Mouse (Mus musculus) myocyte (in vitro differentiated cells): Measurements from ENCODE around the gene Phf12. TPM values are rescaled to one million over a fixed set of nuclear protein-coding genes. Genes with fewer than 3 reads are reported as not detected.
"Not testable (repeated sequence)": the region's sequence is repeated elsewhere in the genome, so short reads cannot be mapped to it uniquely, and the experiment has no call there.

Source experiments
- H3K27me3 ChIP-seq: one replicate; pipeline ENCODE4 v1.6.1; 2011; ENCODE audit not compliant: control insufficient read depth, insufficient read depth, insufficient read length
- H3K36me3 ChIP-seq: one replicate; pipeline ENCODE4 v1.6.1; 2011; ENCODE audit not compliant: control insufficient read depth, insufficient read depth
- H3K4me2 ChIP-seq: one replicate; pipeline ENCODE4 v1.6.1; 2011; ENCODE audit warnings: low read depth, control low read depth
- H3K4me3 ChIP-seq: one replicate; pipeline ENCODE4 v1.5.1; 2011; ENCODE audit warnings: mild to moderate bottlenecking, control low read depth, moderate library complexity
- H3K79me2 ChIP-seq: one replicate; pipeline ENCODE4 v1.6.1; 2011; ENCODE audit not compliant: control insufficient read depth, insufficient read depth
- H3ac ChIP-seq: one replicate; pipeline ENCODE4 v1.6.1; 2011; ENCODE audit not compliant: control insufficient read depth, insufficient read length
- CEBPB ChIP-seq: IDR thresholded peaks from 2 replicates; pipeline ENCODE4 v1.6.1; 2011; ENCODE audit warnings: mild to moderate bottlenecking, moderate library complexity; ENCODE audit not compliant: poor library complexity, insufficient read depth, severe bottlenecking
- E2F4 ChIP-seq: IDR thresholded peaks from one replicate; pipeline ENCODE4 v1.6.1; 2011; ENCODE audit warnings: mild to moderate bottlenecking, control low read depth, moderate library complexity; ENCODE audit not compliant: insufficient read depth
- MAX ChIP-seq: IDR thresholded peaks from one replicate; pipeline ENCODE4 v1.6.1; 2011; ENCODE audit warnings: low read depth, mild to moderate bottlenecking, control low read depth
- MYOD1 ChIP-seq, 3 experiments: IDR thresholded peaks; one replicate each; pipeline ENCODE4 v1.6.1; 2011; ENCODE audit warnings: control low read depth in 2 of 3, low read depth in 2 of 3, mild to moderate bottlenecking in 2 of 3, moderate library complexity in 1 of 3; ENCODE audit not compliant: insufficient read length in 2 of 3, control insufficient read depth in 1 of 3
- MYOG ChIP-seq, 3 experiments: IDR thresholded peaks; one replicate each; pipeline ENCODE4 v1.6.1; 2011; ENCODE audit warnings: control low read depth in 2 of 3, low read depth in 2 of 3, mild to moderate bottlenecking in 2 of 3; ENCODE audit not compliant: insufficient read length in 2 of 3, control insufficient read depth in 1 of 3, insufficient read depth in 1 of 3
- POLR2A ChIP-seq: IDR thresholded peaks from one replicate; pipeline ENCODE4 v1.6.1; 2011; ENCODE audit warnings: low read depth, mild to moderate bottlenecking, control low read depth, moderate library complexity; ENCODE audit not compliant: insufficient read length
- POLR2AphosphoS2 ChIP-seq: IDR thresholded peaks from one replicate; pipeline ENCODE4 v1.6.1; 2011; ENCODE audit warnings: low read depth, control low read depth; ENCODE audit not compliant: insufficient read length
- REST ChIP-seq: IDR thresholded peaks from one replicate; pipeline ENCODE4 v1.6.1; 2011; ENCODE audit warnings: mild to moderate bottlenecking, control low read depth, moderate library complexity; ENCODE audit not compliant: insufficient read depth, insufficient read length
- SRF ChIP-seq: IDR thresholded peaks from one replicate; pipeline ENCODE4 v1.6.1; 2011; ENCODE audit warnings: low read depth; ENCODE audit not compliant: control insufficient read depth, insufficient read length
- TCF12 ChIP-seq: IDR thresholded peaks from one replicate; pipeline ENCODE4 v1.6.1; 2011; ENCODE audit warnings: mild to moderate bottlenecking, control low read depth; ENCODE audit not compliant: poor library complexity, insufficient read depth, severe bottlenecking
- TCF3 ChIP-seq: IDR thresholded peaks from one replicate; pipeline ENCODE4 v1.6.1; 2011; ENCODE audit warnings: low read depth, control low read depth; ENCODE audit not compliant: insufficient read length
- USF1 ChIP-seq: IDR thresholded peaks from one replicate; pipeline ENCODE4 v1.6.1; 2011; ENCODE audit warnings: low read depth, mild to moderate bottlenecking, control low read depth, moderate library complexity
- polyA plus RNA-seq: library from polyadenylated mRNA; unstranded; fragments of >200 nt; fragmentation: generic; extraction: Trizol; gene quantifications from one replicate; pipeline ENCODE4 v1.2.1, GENCODE M21; 2012; ENCODE audit warnings: missing spikeins

The Phf12 gene
- polyA plus RNA-seq, 1 experiment: 22.2 TPM

GRCm38 (mm10) chr11:78033931-78034617, 51.5 kb downstream of the Phf12 start:
- TF ChIP-seq REST (no peak), USF1 (no peak)
- H3K4me3 ChIP-seq: no peak overlapping the region
- H3K36me3 ChIP-seq: no peaks in the 10 kb centered on the region
- no peaks in the 10 kb centered on the region for H3K27me3 ChIP-seq
- peaks cover 12% of the 10 kb centered on the region for H3K79me2 ChIP-seq
- H3ac ChIP-seq: no peak overlapping the region
- no peak overlapping the region for H3K4me2 ChIP-seq

DNA sequence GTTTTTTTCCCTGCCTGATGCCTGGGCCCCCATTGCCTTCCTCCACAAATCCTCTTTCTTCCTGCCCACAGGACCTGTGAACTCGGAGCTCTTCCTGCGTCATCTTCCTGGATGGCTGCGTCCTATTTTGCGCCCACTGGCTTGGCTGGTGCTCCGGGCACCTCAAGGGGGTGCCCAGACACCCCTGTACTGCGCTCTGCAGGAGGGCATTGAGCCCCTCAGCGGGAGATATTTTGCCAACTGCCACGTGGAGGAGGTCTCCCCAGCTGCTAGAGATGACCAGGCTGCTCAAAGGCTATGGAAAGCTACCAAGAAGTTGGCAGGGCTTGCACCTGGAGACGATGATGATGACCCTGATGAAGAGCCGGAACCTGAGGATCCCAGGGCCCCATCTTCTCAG, 54.2 kb downstream of the Phf12 start:
- H3K4me2 ChIP-seq: no peak overlapping the region
- no peaks in the 10 kb centered on the region for H3K36me3 ChIP-seq
- no peaks in the 10 kb centered on the region for H3K27me3 ChIP-seq
- no peak for TF ChIP-seq POLR2AphosphoS2
- TF ChIP-seq REST: no peak
- no peak for TF ChIP-seq POLR2A
- TF ChIP-seq MAX: no peak
- TF ChIP-seq E2F4: no peak
- TF ChIP-seq TCF3: no peak
- TF ChIP-seq MYOD1 (IDR thresholded peaks at IDR 0.05; ENCODE audit: control insufficient read depth in 1 of 3, insufficient read length in 2 of 3, low read depth in 2 of 3): no peak
- no peak overlapping the region for H3ac ChIP-seq
- peaks cover 15% of the 10 kb centered on the region for H3K79me2 ChIP-seq
- H3K4me3 ChIP-seq: peak overlapping the region; percentile 69

GRCm38 (mm10) chr11:78037831-78038752, 55.5 kb downstream of the Phf12 start, which contains the start of gene Flot2:
Flot2 (plus strand) TSS chr11:78037931.
- Histone ChIP-seq H3K4me2 (peak within 1 kb of the TSS; percentile 84), H3K79me2 (peaks cover 20% of the 10 kb centered on the region)
- peak; percentile 74 for TF ChIP-seq POLR2A
- TF ChIP-seq CEBPB: no peak
- TF ChIP-seq POLR2AphosphoS2: peak; percentile 85

GRCm38 (mm10) chr11:78040878-78041277, 58.3 kb downstream of the Phf12 start:
- TF ChIP-seq POLR2A (no peak), USF1 (no peak), POLR2AphosphoS2 (no peak), SRF (no peak), CEBPB (no peak), TCF3 (no peak)
- Histone ChIP-seq H3K36me3 (no peaks in the 10 kb centered on the region), H3K27me3 (no peaks in the 10 kb centered on the region), H3K79me2 (peaks cover 20% of the 10 kb centered on the region), H3K4me2 (no peak overlapping the region), H3K4me3 (no peak overlapping the region), H3ac (no peak overlapping the region)

More at GRCm38 (mm10) chr11:78037831-78038752, 55.5 kb downstream of the Phf12 start, which contains the start of gene Flot2:
- Histone ChIP-seq H3K27me3 (no peaks in the 10 kb centered on the region), H3K4me3 (peak within 1 kb of the TSS; percentile 69), H3ac (peak within 1 kb of the TSS; percentile 38), H3K36me3 (no peaks in the 10 kb centered on the region)

DNA sequence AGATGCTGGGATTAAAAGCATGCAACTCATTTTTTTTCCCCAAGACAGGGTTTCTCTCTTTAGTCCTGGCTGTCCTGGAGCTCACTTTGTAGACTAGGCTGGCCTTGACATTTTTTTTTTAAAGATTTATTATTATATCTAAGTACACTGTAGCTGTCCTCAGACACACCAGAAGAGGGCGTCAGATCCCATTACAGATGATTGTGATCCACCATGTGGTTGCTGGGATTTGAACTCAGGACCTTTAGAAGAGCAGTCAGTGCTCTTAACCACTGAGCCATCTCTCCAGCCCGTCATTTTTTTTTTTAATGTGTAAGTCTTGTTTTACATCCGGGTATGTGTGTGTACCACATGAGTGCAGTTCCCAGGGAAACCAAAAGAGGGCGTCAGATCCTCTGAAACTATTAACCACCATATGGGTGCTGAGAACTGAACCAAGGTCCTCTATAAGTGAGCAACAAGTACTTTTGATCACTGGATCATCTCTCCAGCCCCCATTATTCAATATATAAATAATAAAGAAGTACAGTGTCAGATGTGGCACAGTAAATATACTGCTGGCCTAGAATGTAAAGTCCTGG, 59.8 kb downstream of the Phf12 start:
- H3K4me3 ChIP-seq, H3ac ChIP-seq, H3K4me2 ChIP-seq, H3K27me3 ChIP-seq, H3K36me3 ChIP-seq: not testable (repeated sequence)
- peaks cover 18% of the 10 kb centered on the region for H3K79me2 ChIP-seq

GRCm38 (mm10) chr11:78044758-78045251, 62.3 kb downstream of the Phf12 start:
- Histone ChIP-seq H3K79me2 (peaks cover 8% of the 10 kb centered on the region), H3K27me3 (no peaks in the 10 kb centered on the region), H3ac (no peak overlapping the region), H3K4me2 (no peak overlapping the region), H3K4me3 (no peak overlapping the region), H3K36me3 (peaks cover 8% of the 10 kb centered on the region)
- no peak for TF ChIP-seq E2F4
- TF ChIP-seq SRF: no peak
- TF ChIP-seq POLR2A: no peak
- no peak for TF ChIP-seq MYOD1 (IDR thresholded peaks at IDR 0.05; ENCODE audit: control insufficient read depth in 1 of 3, insufficient read length in 2 of 3, low read depth in 2 of 3)
- no peak for TF ChIP-seq POLR2AphosphoS2
- TF ChIP-seq MYOG (IDR thresholded peaks at IDR 0.05; ENCODE audit: control insufficient read depth in 1 of 3, insufficient read depth in 1 of 3, insufficient read length in 2 of 3, low read depth in 2 of 3): no peak
- no peak for TF ChIP-seq CEBPB
- TF ChIP-seq TCF12: no peak
- TF ChIP-seq TCF3: no peak

- not testable (repeated sequence) for H3ac ChIP-seq, H3K4me3 ChIP-seq, H3K27me3 ChIP-seq, H3K79me2 ChIP-seq, H3K36me3 ChIP-seq, H3K4me2 ChIP-seq
These were observed 66.1 kb downstream of the Phf12 start for GRCm38 (mm10) chr11:78048637-78049036.
